Mouse (Mus musculus): Measurements from ENCODE around the gene Olfr773.
"Not testable (repeated sequence)": the region's sequence is repeated elsewhere in the genome, so short reads cannot be mapped to it uniquely, and the experiment has no call there.

The Olfr773 gene

GRCm38 (mm10) chr10:129187319-129187718 is at the start of gene Olfr773:
Olfr773 (minus strand) TSS chr10:129187419.
- not testable (repeated sequence) for DNase-seq (ENCODE audit: low spot score)

- no peak for DNase-seq (ENCODE audit: low spot score)
These were observed 48.7 kb upstream of the Olfr773 start, which contains the start of gene Olfr774 for GRCm38 (mm10) chr10:129235904-129236303. Olfr774 (plus strand) TSS chr10:129236204.

- no peak for DNase-seq (ENCODE audit: low spot score)
These were observed 43.5 kb upstream of the Olfr773 start for GRCm38 (mm10) chr10:129230737-129231136.

GRCm38 (mm10) chr10:129177821-129178220 is 9.4 kb downstream of the Olfr773 start, which contains the start of gene Olfr772:
Olfr772 (minus strand) TSS chr10:129177921.
- DNase-seq (ENCODE audit: low spot score) = not testable (repeated sequence)

- no peak for DNase-seq (ENCODE audit: low spot score)
These were observed 22.6 kb downstream of the Olfr773 start, which contains the start of gene Olfr771 for GRCm38 (mm10) chr10:129164651-129165050. Olfr771 (minus strand) TSS chr10:129164751.

GRCm38 (mm10) chr10:129138898-129139297 is 48.3 kb downstream of the Olfr773 start, which contains the start of gene Olfr770:
Olfr770 (minus strand) TSS chr10:129138998.
- DNase-seq (ENCODE audit: low spot score) = no peak
